Mouse (Mus musculus) hindbrain, postnatal 0 days (tissue): Measurements from ENCODE around the gene Gstk1. TPM values are rescaled to one million over a fixed set of nuclear protein-coding genes. Genes with fewer than 3 reads are reported as not detected.

Experiments used
- ATAC-seq: fragments of 200-750 bp; cut with Nextera tagmentation; 2 replicates; pipeline ENCODE4 v1.8.0; 2017; ENCODE audit warnings: mild to moderate bottlenecking, moderate TSS enrichment, moderate library complexity
- DNase-seq: peaks from one replicate; pipeline ENCODE4 v3.0.0-alpha.2; 2015; ENCODE audit warnings: low spot score
- H3K27ac ChIP-seq: fragments of 300-500 bp; sonication (generic); 2 replicates; pipeline ENCODE4 v1.5.1; 2014; ENCODE audit warnings: mild to moderate bottlenecking
- H3K27me3 ChIP-seq: fragments of 300-500 bp; sonication (generic); 2 replicates; pipeline ENCODE4 v1.6.1; 2014; ENCODE audit warnings: low read length, mixed read lengths; ENCODE audit not compliant: insufficient read depth
- H3K36me3 ChIP-seq: fragments of 300-500 bp; sonication (generic); 2 replicates; pipeline ENCODE4 v1.6.1; 2014; ENCODE audit warnings: low read length, mixed read lengths; ENCODE audit not compliant: insufficient read depth
- H3K4me1 ChIP-seq: fragments of 300-500 bp; sonication (generic); 2 replicates; pipeline ENCODE4 v1.6.1; 2014; ENCODE audit warnings: antibody characterized with exemption, low read length, mixed read lengths; ENCODE audit not compliant: insufficient read depth
- H3K4me2 ChIP-seq: fragments of 300-500 bp; sonication (generic); 2 replicates; pipeline ENCODE4 v1.6.1; 2014; ENCODE audit warnings: low read depth, mild to moderate bottlenecking, low read length, moderate library complexity, mixed read lengths
- H3K4me3 ChIP-seq: fragments of 300-500 bp; sonication (generic); 2 replicates; pipeline ENCODE4 v1.5.1; 2014; ENCODE audit warnings: low read length
- H3K9ac ChIP-seq: fragments of 300-500 bp; sonication (generic); replicated peaks from 2 replicates; pipeline ENCODE4 v1.6.1; 2014; ENCODE audit warnings: mild to moderate bottlenecking, low read length, moderate library complexity, mixed read lengths
- H3K9me3 ChIP-seq: fragments of 300-500 bp; sonication (generic); 2 replicates; pipeline ENCODE4 v1.6.1; 2016; ENCODE audit warnings: low read length, mixed read lengths
- CTCF ChIP-seq: IDR thresholded peaks from 2 replicates; pipeline ENCODE4 v1.5.1; 2016; ENCODE audit warnings: antibody characterized with exemption, control low read depth, low read depth
- WGBS: fragments of 180-500 bp; shearing (Covaris S2); extraction: QIAGEN DNeasy Blood & Tissue Kit; methylation state at CpG from one replicate; pipeline ENCODE4 v1.1.7; 2014; 5-methylcytosine and 5-hydroxymethylcytosine counted together
- polyA plus RNA-seq: library from polyadenylated mRNA; unstranded; fragments of >200 nt; fragmentation: Nextera tagmentation; extraction: Ambion mirVana; gene quantifications from 2 replicates; pipeline ENCODE4 v1.2.1, GENCODE M21; 2015
- total RNA-seq: library from RNA; depleted of rRNA; stranded (reverse); fragments of >200 nt; gene quantifications from 2 replicates; pipeline ENCODE4 v1.2.3, GENCODE M21; 2014; rRNA removed

The Gstk1 gene
- 6.5 and 12.2 TPM in 2 replicates for total RNA-seq
- polyA plus RNA-seq = 15.5 and 17.7 TPM in 2 replicates

- Histone ChIP-seq H3K9me3 (no peaks in the 10 kb centered on the region), H3K9ac (peak within 1 kb of the TSS; percentile 49), H3K36me3 (no peaks in the 10 kb centered on the region), H3K4me3 (peak within 1 kb of the TSS; percentile 53), H3K27me3 (no peaks in the 10 kb centered on the region), H3K27ac (no peak within 1 kb of the TSS), H3K4me2 (peak within 1 kb of the TSS; percentile 94), H3K4me1 (0 out of 2 replicates have a peak, but pooled peaks cover 7% of the 10 kb centered on the region)
- TF ChIP-seq CTCF = no peak
- peak; percentile 92 for DNase-seq
- ATAC-seq = peak; percentile 99
- WGBS = 3% methylated on average over 28 of the region's 28 CpGs
These were observed at the start of gene Gstk1 for GRCm38 (mm10) chr6:42245711-42246353. TSS of gene Gstk1 (plus strand) at chr6:42245935.

- Histone ChIP-seq H3K4me3 (no peak overlapping the region), H3K9me3 (no peaks in the 10 kb centered on the region), H3K4me2 (no peak overlapping the region), H3K4me1 (no peaks in the 10 kb centered on the region), H3K9ac (no peak overlapping the region), H3K27ac (no peak overlapping the region), H3K36me3 (no peaks in the 10 kb centered on the region), H3K27me3 (no peaks in the 10 kb centered on the region)
- 34% methylated on average over 3 of the region's 3 CpGs for WGBS
- DNase-seq = peak; percentile 71
- peak; percentile 64 for TF ChIP-seq CTCF
- peak; percentile 56; the same call in 1 of the 2 replicates for ATAC-seq
These were observed 48.0 kb upstream of the Gstk1 start for GRCm38 (mm10) chr6:42197710-42198109.

GRCm38 (mm10) chr6:42199498-42199897 is 46.2 kb upstream of the Gstk1 start:
- Histone ChIP-seq H3K36me3 (no peaks in the 10 kb centered on the region), H3K4me1 (no peaks in the 10 kb centered on the region), H3K27me3 (no peaks in the 10 kb centered on the region), H3K4me2 (no peak overlapping the region), H3K9me3 (no peaks in the 10 kb centered on the region), H3K27ac (no peak overlapping the region), H3K4me3 (no peak overlapping the region), H3K9ac (no peak overlapping the region)
- no peak for ATAC-seq
- no peak for DNase-seq
- whole genome bisulfite sequencing = 76% methylated on average over 1 of the region's 1 CpGs
- TF ChIP-seq CTCF = no peak

- no peaks in the 10 kb centered on the region for H3K9me3 ChIP-seq
- H3K4me2 ChIP-seq = no peak within 1 kb of the TSS
- no peak for TF ChIP-seq CTCF
- no peaks in the 10 kb centered on the region for H3K27me3 ChIP-seq
- H3K4me3 ChIP-seq = no peak within 1 kb of the TSS
- H3K9ac ChIP-seq = no peak within 1 kb of the TSS
- DNase-seq = no peak
- WGBS = 83% methylated on average over 2 of the region's 2 CpGs
- no peak for ATAC-seq
- no peaks in the 10 kb centered on the region for H3K4me1 ChIP-seq
- H3K27ac ChIP-seq = no peak within 1 kb of the TSS
- no peaks in the 10 kb centered on the region for H3K36me3 ChIP-seq
These were observed 30.7 kb upstream of the Gstk1 start, which contains the start of gene Tas2r144 for GRCm38 (mm10) chr6:42215028-42215427. TSS of gene Tas2r144 (plus strand) at chr6:42215328.

GRCm38 (mm10) chr6:42222286-42222685 is 23.4 kb upstream of the Gstk1 start:
- Histone ChIP-seq H3K9ac (no peak overlapping the region), H3K9me3 (no peaks in the 10 kb centered on the region), H3K4me2 (no peak overlapping the region), H3K4me1 (no peaks in the 10 kb centered on the region), H3K27ac (peak overlapping the region; percentile 48), H3K4me3 (no peak overlapping the region), H3K36me3 (no peaks in the 10 kb centered on the region), H3K27me3 (no peaks in the 10 kb centered on the region)
- DNase-seq (peak; percentile 61), ATAC-seq (peak; percentile 88)
- WGBS = 30% methylated on average over 3 of the region's 3 CpGs
- no peak for TF ChIP-seq CTCF

- no peaks in the 10 kb centered on the region for H3K27me3 ChIP-seq
- DNase-seq (no peak), ATAC-seq (no peak)
- 77% methylated on average over 4 of the region's 4 CpGs for WGBS
- no peaks in the 10 kb centered on the region for H3K4me1 ChIP-seq
- H3K36me3 ChIP-seq = no peaks in the 10 kb centered on the region
- H3K9me3 ChIP-seq = no peaks in the 10 kb centered on the region
- H3K9ac ChIP-seq = no peak overlapping the region
- H3K4me2 ChIP-seq = no peak overlapping the region
- no peak overlapping the region for H3K4me3 ChIP-seq
- no peak for TF ChIP-seq CTCF
- no peak overlapping the region for H3K27ac ChIP-seq
These were observed 20.7 kb upstream of the Gstk1 start for GRCm38 (mm10) chr6:42225046-42225445.
